Mouse (Mus musculus): ENCODE results near the gene Stk38l. TPM values are rescaled to one million over a fixed set of nuclear protein-coding genes. Genes with fewer than 3 reads are reported as not detected.
A peak's percentile ranks its signal among the peaks of the same experiment; 100 is the strongest.

Gene Stk38l
- 20.6 and 21.3 TPM in 2 replicates for polyA plus RNA-seq (2015; fragmentation: Nextera tagmentation; extraction: Ambion mirVana)

- peak within 1 kb of the TSS; percentile 89 for H3K4me3 ChIP-seq (replicated peaks)
- WGBS: 2% methylated on average over 58 of the region's 87 CpGs
- no peaks in the 10 kb centered on the region for H3K36me3 ChIP-seq
- H3K4me2 ChIP-seq: peak within 1 kb of the TSS; percentile 70
- H3K27me3 ChIP-seq (replicated peaks): no peaks in the 10 kb centered on the region
- ATAC-seq (ENCODE audit: insufficient read depth, low FRiP score, low read depth): peak; percentile 96
- no peaks in the 10 kb centered on the region for H3K4me1 ChIP-seq
- no peaks in the 10 kb centered on the region for H3K9me3 ChIP-seq
- peak within 1 kb of the TSS; percentile 85 for H3K9ac ChIP-seq
- peak within 1 kb of the TSS; percentile 86 for H3K27ac ChIP-seq
Measured at GRCm38 (mm10) chr6:146724581-146725383, at the start of gene Stk38l. Stk38l (plus strand) TSS chr6:146724995.

GRCm38 (mm10) chr6:146676904-146677303 lies 47.9 kb upstream of the Stk38l start:
- no peak for ATAC-seq (ENCODE audit: insufficient read depth, low FRiP score, low read depth)
- Histone ChIP-seq H3K4me2 (no peak overlapping the region), H3K9ac (no peak overlapping the region), H3K4me1 (no peaks in the 10 kb centered on the region), H3K27me3 (replicated peaks) (no peaks in the 10 kb centered on the region), H3K4me3 (replicated peaks) (no peak overlapping the region), H3K9me3 (no peaks in the 10 kb centered on the region), H3K27ac (no peak overlapping the region), H3K36me3 (no peaks in the 10 kb centered on the region)
- 72% methylated on average over 10 of the region's 10 CpGs for WGBS

GRCm38 (mm10) chr6:146678136-146679070 lies 46.4 kb upstream of the Stk38l start:
- ATAC-seq (ENCODE audit: insufficient read depth, low FRiP score, low read depth): no peak
- H3K4me1 ChIP-seq: no peaks in the 10 kb centered on the region
- no peak overlapping the region for H3K27ac ChIP-seq
- 36% methylated on average over 10 of the region's 10 CpGs for WGBS
- H3K9ac ChIP-seq: no peak overlapping the region
- H3K36me3 ChIP-seq: no peaks in the 10 kb centered on the region
- no peak overlapping the region for H3K4me2 ChIP-seq
- H3K9me3 ChIP-seq: no peaks in the 10 kb centered on the region
- no peaks in the 10 kb centered on the region for H3K27me3 ChIP-seq (replicated peaks)
- no peak overlapping the region for H3K4me3 ChIP-seq (replicated peaks)

GRCm38 (mm10) chr6:146683881-146684280 lies 40.9 kb upstream of the Stk38l start:
- Histone ChIP-seq H3K36me3 (no peaks in the 10 kb centered on the region), H3K4me3 (replicated peaks) (no peak overlapping the region), H3K27me3 (replicated peaks) (no peaks in the 10 kb centered on the region), H3K9ac (no peak overlapping the region), H3K4me1 (no peaks in the 10 kb centered on the region), H3K27ac (no peak overlapping the region), H3K9me3 (no peaks in the 10 kb centered on the region), H3K4me2 (no peak overlapping the region)
- ATAC-seq (ENCODE audit: insufficient read depth, low FRiP score, low read depth): no peak
- 79% methylated on average over 4 of the region's 4 CpGs for WGBS

- no peak overlapping the region for H3K4me3 ChIP-seq (replicated peaks)
- no peaks in the 10 kb centered on the region for H3K36me3 ChIP-seq
- no peaks in the 10 kb centered on the region for H3K4me1 ChIP-seq
- 58% methylated on average over 17 of the region's 17 CpGs for WGBS
- H3K4me2 ChIP-seq: peak overlapping the region; percentile 27; the same call in 1 of the 2 replicates
- H3K27me3 ChIP-seq (replicated peaks): no peaks in the 10 kb centered on the region
- no peak overlapping the region for H3K9ac ChIP-seq
- no peak overlapping the region for H3K27ac ChIP-seq
- no peaks in the 10 kb centered on the region for H3K9me3 ChIP-seq
- peak; percentile 79 for ATAC-seq (ENCODE audit: insufficient read depth, low FRiP score, low read depth)
Measured at GRCm38 (mm10) chr6:146685781-146686308, 39.0 kb upstream of the Stk38l start.

GRCm38 (mm10) chr6:146686463-146687196 lies 38.2 kb upstream of the Stk38l start:
- Histone ChIP-seq H3K9me3 (no peaks in the 10 kb centered on the region), H3K9ac (no peak overlapping the region), H3K4me2 (no peak overlapping the region), H3K4me3 (replicated peaks) (no peak overlapping the region), H3K27me3 (replicated peaks) (no peaks in the 10 kb centered on the region), H3K4me1 (no peaks in the 10 kb centered on the region), H3K27ac (no peak overlapping the region), H3K36me3 (no peaks in the 10 kb centered on the region)
- peak; percentile 67; the same call in 1 of the 2 replicates for ATAC-seq (ENCODE audit: insufficient read depth, low FRiP score, low read depth)
- 60% methylated on average over 5 of the region's 5 CpGs for WGBS

GRCm38 (mm10) chr6:146688010-146688409 lies 36.8 kb upstream of the Stk38l start:
- no peak for ATAC-seq (ENCODE audit: insufficient read depth, low FRiP score, low read depth)
- 85% methylated on average over 7 of the region's 7 CpGs for WGBS
- no peak overlapping the region for H3K9ac ChIP-seq
- H3K9me3 ChIP-seq: no peaks in the 10 kb centered on the region
- H3K36me3 ChIP-seq: no peaks in the 10 kb centered on the region
- no peaks in the 10 kb centered on the region for H3K4me1 ChIP-seq
- H3K4me3 ChIP-seq (replicated peaks): no peak overlapping the region
- H3K27me3 ChIP-seq (replicated peaks): no peaks in the 10 kb centered on the region
- no peak overlapping the region for H3K4me2 ChIP-seq
- no peak overlapping the region for H3K27ac ChIP-seq

GRCm38 (mm10) chr6:146688861-146689260 lies 35.9 kb upstream of the Stk38l start:
- no peaks in the 10 kb centered on the region for H3K27me3 ChIP-seq (replicated peaks)
- no peak overlapping the region for H3K4me2 ChIP-seq
- ATAC-seq (ENCODE audit: insufficient read depth, low FRiP score, low read depth): no peak
- H3K4me3 ChIP-seq (replicated peaks): no peak overlapping the region
- H3K36me3 ChIP-seq: no peaks in the 10 kb centered on the region
- no peaks in the 10 kb centered on the region for H3K4me1 ChIP-seq
- no peaks in the 10 kb centered on the region for H3K9me3 ChIP-seq
- WGBS: 90% methylated on average over 5 of the region's 5 CpGs
- no peak overlapping the region for H3K9ac ChIP-seq
- no peak overlapping the region for H3K27ac ChIP-seq

- Histone ChIP-seq H3K36me3 (no peaks in the 10 kb centered on the region), H3K4me2 (no peak overlapping the region), H3K4me1 (peaks cover 5% of the 10 kb centered on the region; the same call in 1 of the 2 replicates), H3K27me3 (replicated peaks) (no peaks in the 10 kb centered on the region), H3K27ac (no peak overlapping the region), H3K9me3 (no peaks in the 10 kb centered on the region), H3K9ac (no peak overlapping the region), H3K4me3 (replicated peaks) (no peak overlapping the region)
- 72% methylated on average over 5 of the region's 5 CpGs for WGBS
- ATAC-seq (ENCODE audit: insufficient read depth, low FRiP score, low read depth): no peak
Measured at GRCm38 (mm10) chr6:146697767-146698166, 27.0 kb upstream of the Stk38l start.

GRCm38 (mm10) chr6:146698376-146698775 lies 26.4 kb upstream of the Stk38l start:
- ATAC-seq (ENCODE audit: insufficient read depth, low FRiP score, low read depth): no peak
- Histone ChIP-seq H3K36me3 (no peaks in the 10 kb centered on the region), H3K27ac (no peak overlapping the region), H3K4me3 (replicated peaks) (no peak overlapping the region), H3K9ac (no peak overlapping the region), H3K27me3 (replicated peaks) (no peaks in the 10 kb centered on the region), H3K9me3 (no peaks in the 10 kb centered on the region), H3K4me1 (peaks cover 5% of the 10 kb centered on the region; the same call in 1 of the 2 replicates), H3K4me2 (no peak overlapping the region)
- WGBS: 89% methylated on average over 4 of the region's 4 CpGs

GRCm38 (mm10) chr6:146700461-146700860 lies 24.3 kb upstream of the Stk38l start:
- Histone ChIP-seq H3K4me2 (no peak overlapping the region), H3K9me3 (no peaks in the 10 kb centered on the region)
- no peak for ATAC-seq (ENCODE audit: insufficient read depth, low FRiP score, low read depth)

More at GRCm38 (mm10) chr6:146700461-146700860, 24.3 kb upstream of the Stk38l start:
- WGBS: 95% methylated on average over 1 of the region's 1 CpGs
- Histone ChIP-seq H3K27me3 (replicated peaks) (no peaks in the 10 kb centered on the region), H3K9ac (no peak overlapping the region), H3K36me3 (no peaks in the 10 kb centered on the region), H3K4me3 (replicated peaks) (no peak overlapping the region), H3K27ac (no peak overlapping the region), H3K4me1 (peaks cover 5% of the 10 kb centered on the region; the same call in 1 of the 2 replicates)

Measured in stomach, embryonic 15.5 days (tissue).